Mouse (Mus musculus) thymus, adult 2 months (tissue): ENCODE measurements at regions not wholly inside any gene's neighbourhood (a gene's known extent, or its start where the extent isn't known, plus 50 kb on each side); places are given as distances from the start of the nearest gene placed in this dataset.

Experiments used
- DNase-seq: peaks from one replicate; pipeline ENCODE4 v3.0.0; 2021
- H3K27ac ChIP-seq: fragments of 200-500 bp; 2 replicates; pipeline ENCODE4 v1.5.1; 2012; ENCODE audit warnings: low read length, control low read depth; ENCODE audit not compliant: control insufficient read depth, insufficient read depth
- H3K27me3 ChIP-seq: fragments of 200-500 bp; 2 replicates; pipeline ENCODE4 v1.6.1; 2012; ENCODE audit warnings: mild to moderate bottlenecking, low read length, moderate library complexity, mixed read lengths; ENCODE audit not compliant: control insufficient read depth, insufficient read depth
- H3K36me3 ChIP-seq: fragments of 200-500 bp; 2 replicates; pipeline ENCODE4 v1.6.1; 2012; ENCODE audit warnings: mild to moderate bottlenecking, low read length, moderate library complexity; ENCODE audit not compliant: control insufficient read depth, insufficient read depth
- H3K4me1 ChIP-seq: fragments of 200-500 bp; replicated peaks from 2 replicates; pipeline ENCODE4 v1.6.1; 2012; ENCODE audit warnings: low read length; ENCODE audit not compliant: control insufficient read depth, insufficient read depth
- H3K4me3 ChIP-seq: fragments of 200-500 bp; 2 replicates; pipeline ENCODE4 v1.5.1; 2012; ENCODE audit warnings: mild to moderate bottlenecking, low read length, control low read depth, moderate library complexity; ENCODE audit not compliant: control insufficient read depth, insufficient read depth
- CTCF ChIP-seq: fragments of 200-500 bp; IDR thresholded peaks from 2 replicates; pipeline ENCODE4 v1.5.1; 2012; ENCODE audit warnings: mild to moderate bottlenecking, control low read depth, low read length, moderate library complexity, borderline replicate concordance; ENCODE audit not compliant: control insufficient read depth, poor library complexity, insufficient read depth; ENCODE audit errors: extremely low read depth
- POLR2A ChIP-seq: fragments of 200-500 bp; IDR thresholded peaks from 2 replicates; pipeline ENCODE4 v1.6.1; 2012; ENCODE audit warnings: mild to moderate bottlenecking, low read length, control low read depth, moderate library complexity; ENCODE audit not compliant: control insufficient read depth, poor library complexity, insufficient read depth; ENCODE audit errors: extremely low read depth
- WGBS: fragments of 180-500 bp; shearing (Covaris S2); methylation state at CpG from one replicate; pipeline ENCODE4 v1.1.7; 2018; 5-methylcytosine and 5-hydroxymethylcytosine counted together

DNA sequence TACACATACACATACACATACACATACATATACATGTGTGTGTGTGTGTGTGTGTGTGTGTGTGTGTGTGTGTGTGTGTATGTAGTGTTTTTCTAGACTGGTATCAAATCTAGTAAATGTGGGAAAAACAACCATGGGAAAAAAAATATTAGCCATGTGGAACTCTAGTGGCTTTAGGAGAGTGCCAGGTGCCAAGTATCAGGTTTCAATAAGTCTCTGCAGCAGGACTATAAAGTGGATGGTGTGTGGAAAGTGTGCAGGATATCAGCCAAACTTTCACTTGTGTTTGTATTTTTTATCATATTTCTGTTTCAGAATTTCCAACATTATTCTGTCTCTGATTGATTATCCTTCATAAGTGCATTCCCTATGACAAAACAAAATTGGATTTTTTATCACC lies 653.3 kb upstream of the Fam98a start:
- Histone ChIP-seq H3K36me3 (no peaks in the 10 kb centered on the region), H3K4me1 (no peaks in the 10 kb centered on the region), H3K27me3 (no peaks in the 10 kb centered on the region), H3K27ac (no peak overlapping the region), H3K4me3 (no peak overlapping the region)
- no peak for DNase-seq
- no peak for TF ChIP-seq CTCF
- TF ChIP-seq POLR2A = no peak

DNA sequence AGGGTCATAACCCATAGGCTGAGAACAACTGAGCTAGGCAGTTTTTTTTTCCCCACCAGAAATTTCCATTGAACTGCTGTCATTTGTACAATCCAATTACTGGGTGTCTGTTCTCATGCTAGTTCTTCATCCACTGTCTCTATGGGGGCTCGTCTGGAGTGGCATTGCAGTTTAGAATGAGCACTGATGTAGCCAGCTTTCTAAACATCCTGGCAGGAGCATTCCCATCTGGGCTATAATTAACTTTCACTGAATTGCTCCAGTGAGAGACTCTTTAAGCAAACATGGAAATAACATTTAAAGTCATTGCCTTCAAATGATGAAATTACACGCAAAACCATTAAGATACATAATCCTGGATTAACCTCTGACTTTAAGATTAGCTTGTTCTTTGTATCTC lies 633.1 kb upstream of the Fam98a start:
- TF ChIP-seq POLR2A = no peak
- TF ChIP-seq CTCF = no peak
- Histone ChIP-seq H3K4me1 (no peaks in the 10 kb centered on the region), H3K27ac (no peak overlapping the region), H3K4me3 (no peak overlapping the region), H3K27me3 (no peaks in the 10 kb centered on the region), H3K36me3 (no peaks in the 10 kb centered on the region)
- no peak for DNase-seq
- WGBS = 77% methylated on average over 2 of the region's 2 CpGs

DNA sequence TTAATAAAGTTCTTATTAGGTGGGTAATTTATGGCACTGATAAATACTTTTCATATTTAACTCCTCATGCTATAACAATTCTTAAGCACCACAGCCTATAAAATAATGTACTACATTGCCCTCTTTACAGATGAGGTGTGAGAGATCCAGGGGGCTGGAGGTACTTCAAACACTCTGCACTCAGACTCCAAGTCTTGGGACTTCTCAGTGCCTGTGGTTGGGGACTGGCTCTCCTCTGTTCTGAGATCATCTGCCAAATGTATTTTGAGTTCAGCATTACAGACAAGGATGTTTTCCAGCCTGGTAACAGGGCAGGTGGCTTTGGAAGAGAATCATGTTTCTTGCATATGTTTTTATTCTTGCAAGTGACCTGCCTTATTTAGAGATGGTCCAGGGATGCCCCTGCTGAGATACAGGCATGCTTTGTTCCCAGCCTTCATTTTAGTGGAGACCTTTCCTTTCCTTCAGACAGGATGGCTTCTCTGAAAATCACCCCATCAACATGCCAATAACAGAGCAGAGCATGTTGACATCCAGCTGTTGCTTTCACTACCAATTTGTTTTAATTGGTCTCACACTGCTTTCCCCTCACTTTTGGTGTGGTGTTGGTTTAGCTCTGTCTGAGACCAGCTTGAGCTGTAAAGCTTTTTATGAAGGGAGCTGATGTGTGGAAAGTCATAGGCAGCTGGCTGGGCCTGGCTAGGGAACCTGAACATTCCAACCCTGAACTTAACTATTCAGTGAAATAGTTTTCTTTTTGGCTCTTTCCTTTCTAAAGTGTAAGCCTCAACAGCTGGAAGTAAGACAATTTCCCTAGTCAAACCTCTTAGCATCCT lies 585.1 kb upstream of the Fam98a start:
- Histone ChIP-seq H3K27me3 (no peaks in the 10 kb centered on the region), H3K4me1 (no peaks in the 10 kb centered on the region), H3K27ac (no peak overlapping the region), H3K36me3 (no peaks in the 10 kb centered on the region), H3K4me3 (no peak overlapping the region)
- DNase-seq = no peak
- TF ChIP-seq CTCF = no peak

DNA sequence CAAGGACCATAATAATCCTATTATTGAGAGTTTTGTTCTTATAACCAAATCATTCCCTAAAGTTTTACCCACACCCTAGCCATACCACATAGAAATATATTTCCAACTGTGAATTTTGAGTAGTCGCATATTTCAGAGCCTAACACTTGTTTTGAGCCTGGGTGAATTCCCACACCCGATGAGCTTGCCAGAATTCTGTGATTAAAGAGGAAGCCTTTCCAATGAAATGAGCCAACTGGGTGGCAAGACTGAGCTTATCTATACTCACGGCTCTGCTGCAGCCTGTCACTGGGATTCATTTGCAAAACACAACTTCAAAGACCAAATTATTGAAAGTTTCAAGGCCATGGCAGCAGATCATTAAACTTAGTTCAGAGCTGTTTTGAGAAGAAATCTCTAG lies 582.3 kb upstream of the Fam98a start:
- no peak for DNase-seq
- H3K4me1 ChIP-seq = no peaks in the 10 kb centered on the region
- no peak for TF ChIP-seq CTCF
- no peak for TF ChIP-seq POLR2A
- H3K4me3 ChIP-seq = no peak overlapping the region
- H3K27ac ChIP-seq = no peak overlapping the region
- 82% methylated on average over 3 of the region's 3 CpGs for WGBS
- no peaks in the 10 kb centered on the region for H3K27me3 ChIP-seq
- no peaks in the 10 kb centered on the region for H3K36me3 ChIP-seq

DNA sequence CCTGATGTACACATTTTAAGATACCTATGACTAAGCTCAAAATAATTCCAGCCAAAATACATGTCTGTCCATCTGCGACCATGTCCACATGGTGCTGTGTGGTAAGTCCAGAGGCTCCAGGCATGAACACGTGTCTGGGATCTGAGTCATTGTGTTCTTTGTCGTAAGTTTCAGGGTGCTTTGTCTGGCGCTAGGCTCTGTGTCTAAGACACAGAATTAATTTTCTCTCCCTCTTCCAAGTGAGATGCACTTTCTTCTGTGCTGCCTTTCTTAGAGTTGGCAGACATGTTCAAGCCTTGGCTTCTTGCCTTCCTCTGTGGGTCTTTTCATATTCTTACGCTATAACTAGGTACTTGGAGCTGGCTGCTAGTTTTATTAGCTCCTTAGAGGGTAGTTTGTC lies 573.5 kb upstream of the Fam98a start:
- Histone ChIP-seq H3K36me3 (no peaks in the 10 kb centered on the region), H3K27ac (no peak overlapping the region), H3K4me3 (no peak overlapping the region), H3K4me1 (no peaks in the 10 kb centered on the region), H3K27me3 (no peaks in the 10 kb centered on the region)
- no peak for DNase-seq
- TF ChIP-seq CTCF = no peak
- no peak for TF ChIP-seq POLR2A
- WGBS = 91% methylated on average over 5 of the region's 5 CpGs

DNA sequence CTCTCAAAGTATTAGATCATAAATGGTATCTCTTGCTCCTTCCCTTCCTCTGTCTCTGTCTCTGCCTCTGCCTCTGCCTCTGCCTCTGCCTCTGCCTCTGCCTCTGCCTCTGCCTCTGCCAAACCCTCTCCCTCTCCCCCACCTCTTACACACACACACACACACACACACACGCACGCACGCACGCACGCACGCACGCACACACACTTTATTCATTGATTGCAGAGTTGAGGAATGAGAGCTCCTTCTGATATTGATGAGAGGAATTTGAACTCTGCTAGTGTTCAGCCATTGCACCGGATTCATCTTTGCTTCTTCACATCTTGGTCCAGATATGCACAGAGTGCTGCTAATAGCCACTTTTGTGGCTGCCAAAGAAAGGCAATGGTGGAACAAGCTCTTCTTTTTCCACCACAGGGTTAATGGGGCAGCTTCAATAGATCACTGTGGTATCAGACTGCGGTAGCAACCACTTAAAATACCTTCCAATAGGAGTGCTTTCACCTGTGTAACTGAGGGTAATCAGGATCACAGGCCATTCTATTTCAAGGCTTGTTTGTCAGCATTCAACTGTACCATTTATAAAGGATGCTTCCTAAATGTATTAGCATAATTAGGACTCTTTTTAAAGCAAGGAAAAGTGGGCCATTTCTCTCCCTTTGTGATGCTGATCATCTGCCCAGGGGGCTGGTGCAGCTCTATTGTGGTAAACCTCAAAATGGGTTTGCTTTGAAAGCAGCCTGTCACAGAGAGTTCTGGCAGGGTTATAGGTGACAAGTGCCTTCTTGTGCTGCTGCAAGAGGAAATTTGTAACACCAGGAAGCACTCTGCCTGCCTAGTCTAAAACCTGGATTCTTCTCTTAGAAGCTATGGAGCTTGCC lies 559.8 kb upstream of the Fam98a start:
- WGBS = 83% methylated on average over 9 of the region's 9 CpGs
- no peak for DNase-seq
- Histone ChIP-seq H3K4me1 (no peaks in the 10 kb centered on the region), H3K27ac (no peak overlapping the region), H3K36me3 (no peaks in the 10 kb centered on the region), H3K4me3 (no peak overlapping the region), H3K27me3 (no peaks in the 10 kb centered on the region)
- TF ChIP-seq CTCF (no peak), POLR2A (no peak)
